Mouse (Mus musculus) bone marrow macrophage, adult 2 months (primary cell): Measurements from ENCODE around the gene Cela1.

Experiments
- CTCF ChIP-seq: IDR thresholded peaks from 2 replicates; pipeline ENCODE4 v1.5.1; 2012; ENCODE audit warnings: low read depth, mild to moderate bottlenecking, low read length, moderate library complexity
- POLR2A ChIP-seq: IDR thresholded peaks from 2 replicates; pipeline ENCODE4 v1.6.1; 2012; ENCODE audit warnings: mild to moderate bottlenecking, low read depth, low read length, borderline replicate concordance

DNA sequence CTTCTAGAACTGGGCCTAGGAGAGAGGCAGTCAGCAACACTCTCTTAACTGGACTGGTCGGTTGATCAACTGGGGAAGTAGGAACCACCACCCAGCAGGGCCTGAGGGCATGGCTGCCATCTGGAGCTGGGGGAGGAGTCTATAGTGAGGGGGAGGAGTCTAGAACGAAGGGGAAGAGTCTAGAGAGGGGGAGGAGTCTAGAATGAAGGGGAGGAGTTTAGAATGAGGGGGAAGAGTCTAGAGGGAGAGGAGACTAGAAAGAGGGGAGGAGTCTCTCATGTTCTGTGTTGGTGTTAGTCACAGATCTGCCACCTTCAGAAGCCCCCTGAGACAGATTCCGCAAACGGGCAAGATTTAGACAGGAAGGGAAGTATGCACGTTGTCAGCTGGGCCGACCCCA is 11.7 kb upstream of the Cela1 start:
- TF ChIP-seq CTCF (no peak), POLR2A (no peak)
